Mouse (Mus musculus) lung, embryonic 14.5 days (tissue): ENCODE measurements around the gene Olfr1122. TPM values are rescaled to one million over a fixed set of nuclear protein-coding genes. Genes with fewer than 3 reads are reported as not detected.

ENCODE experiments used
- ATAC-seq: fragments of 200-750 bp; cut with Nextera tagmentation; 2 replicates; pipeline ENCODE4 v1.8.0; 2017; ENCODE audit warnings: mild to moderate bottlenecking, moderate TSS enrichment, moderate library complexity; ENCODE audit not compliant: insufficient read depth
- DNase-seq: peaks from one replicate; pipeline ENCODE4 v3.0.0-alpha.2; 2015
- H3K27ac ChIP-seq: fragments of 300-500 bp; sonication (generic); 2 replicates; pipeline ENCODE4 v1.5.1; 2014; ENCODE audit warnings: low read depth, mild to moderate bottlenecking, moderate library complexity
- H3K27me3 ChIP-seq: fragments of 300-500 bp; sonication (generic); 2 replicates; pipeline ENCODE4 v1.6.1; 2014; ENCODE audit warnings: low read length, control low read depth; ENCODE audit not compliant: insufficient read depth
- H3K36me3 ChIP-seq: fragments of 300-500 bp; sonication (generic); 2 replicates; pipeline ENCODE4 v1.6.1; 2014; ENCODE audit warnings: control low read depth; ENCODE audit not compliant: insufficient read depth
- H3K4me1 ChIP-seq: fragments of 300-500 bp; sonication (generic); 2 replicates; pipeline ENCODE4 v1.6.1; 2014; ENCODE audit warnings: antibody characterized with exemption, control low read depth; ENCODE audit not compliant: insufficient read depth
- H3K4me2 ChIP-seq: fragments of 300-500 bp; sonication (generic); 2 replicates; pipeline ENCODE4 v1.6.1; 2014; ENCODE audit warnings: mild to moderate bottlenecking
- H3K4me3 ChIP-seq: fragments of 300-500 bp; sonication (generic); 2 replicates; pipeline ENCODE4 v1.5.1; 2014; ENCODE audit warnings: low read depth, low read length
- H3K9ac ChIP-seq: fragments of 300-500 bp; sonication (generic); 2 replicates; pipeline ENCODE4 v1.6.1; 2014
- H3K9me3 ChIP-seq: fragments of 300-500 bp; sonication (generic); 2 replicates; pipeline ENCODE4 v1.6.1; 2016; ENCODE audit warnings: low read depth, low read length, control low read depth
- CTCF ChIP-seq: IDR thresholded peaks from 2 replicates; pipeline ENCODE4 v1.5.1; 2016; ENCODE audit warnings: antibody characterized with exemption, low read depth
- WGBS: fragments of 180-500 bp; shearing (Covaris S2); extraction: QIAGEN DNeasy Blood & Tissue Kit; methylation state at CpG from one replicate; pipeline ENCODE4 v1.1.7; 2014; 5-methylcytosine and 5-hydroxymethylcytosine counted together
- polyA plus RNA-seq: library from polyadenylated mRNA; unstranded; fragments of >200 nt; fragmentation: Nextera tagmentation; extraction: Ambion mirVana; gene quantifications from 2 replicates; pipeline ENCODE4 v1.2.1, GENCODE M21; 2014

Olfr1122 gene
- polyA plus RNA-seq, 1 experiment from 2014 or later = not detected

DNA sequence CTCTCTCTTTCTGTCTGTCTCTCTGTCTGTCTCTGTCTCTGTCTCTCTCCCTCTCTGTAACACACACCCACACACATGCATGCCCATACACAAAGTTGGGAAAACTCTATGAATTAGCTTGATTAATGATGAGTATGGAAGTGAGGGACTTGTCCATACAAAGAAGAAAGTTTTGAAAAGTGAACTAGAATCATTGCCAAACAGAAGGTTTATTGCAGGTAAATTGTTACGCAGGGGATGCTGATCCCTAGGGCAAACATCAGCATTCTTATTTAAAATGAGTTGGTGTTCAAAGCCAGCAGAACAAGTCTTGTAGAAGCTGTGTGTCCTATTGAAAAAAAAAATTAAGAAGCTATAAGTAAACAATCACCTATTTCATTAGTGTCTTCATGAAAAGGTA lies 30.7 kb downstream of the Olfr1122 start, which contains the start of gene Olfr1123:
Gene Olfr1123, plus strand, starts transcription at position 301 of the 400 bp plus-strand sequence.
- no peak within 1 kb of the TSS for H3K9ac ChIP-seq
- ATAC-seq (no peak), DNase-seq (no peak)
- no peak within 1 kb of the TSS for H3K4me2 ChIP-seq
- no peak for TF ChIP-seq CTCF
- H3K9me3 ChIP-seq = no peaks in the 10 kb centered on the region
- H3K36me3 ChIP-seq = no peaks in the 10 kb centered on the region
- H3K27ac ChIP-seq = no peak within 1 kb of the TSS
- no peaks in the 10 kb centered on the region for H3K4me1 ChIP-seq
- H3K4me3 ChIP-seq = no peak within 1 kb of the TSS
- 91% methylated on average over 1 of the region's 1 CpGs for WGBS
- no peaks in the 10 kb centered on the region for H3K27me3 ChIP-seq

DNA sequence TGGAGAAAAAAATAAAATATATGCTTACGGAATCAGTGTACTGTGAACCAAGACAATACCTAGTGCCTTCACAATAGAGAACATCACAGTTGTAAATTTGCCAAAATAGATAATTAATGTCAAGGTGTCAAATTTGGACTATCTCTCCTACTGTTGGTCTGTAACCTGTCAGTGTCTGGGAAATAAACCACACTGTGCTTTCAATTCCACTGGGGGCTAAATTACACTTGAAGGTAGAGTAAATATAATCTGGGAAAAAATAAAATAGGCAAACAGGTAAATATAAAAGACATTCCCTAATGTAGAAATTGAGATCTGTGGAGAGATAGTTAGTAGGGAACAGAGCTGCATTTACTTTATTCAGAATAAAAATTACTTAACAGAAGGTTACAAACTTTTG lies 44.3 kb downstream of the Olfr1122 start, which contains the start of gene Olfr1124:
Gene Olfr1124, plus strand, starts transcription at position 301 of the 400 bp plus-strand sequence.
- WGBS = 90% methylated on average over 1 of the region's 1 CpGs
- no peaks in the 10 kb centered on the region for H3K9me3 ChIP-seq
- H3K4me1 ChIP-seq = no peaks in the 10 kb centered on the region
- no peak within 1 kb of the TSS for H3K4me3 ChIP-seq
- no peaks in the 10 kb centered on the region for H3K36me3 ChIP-seq
- no peak within 1 kb of the TSS for H3K4me2 ChIP-seq
- H3K27me3 ChIP-seq = no peaks in the 10 kb centered on the region
- ATAC-seq (no peak), DNase-seq (no peak)
- H3K9ac ChIP-seq = no peak within 1 kb of the TSS
- TF ChIP-seq CTCF = no peak
- H3K27ac ChIP-seq = no peak within 1 kb of the TSS

DNA sequence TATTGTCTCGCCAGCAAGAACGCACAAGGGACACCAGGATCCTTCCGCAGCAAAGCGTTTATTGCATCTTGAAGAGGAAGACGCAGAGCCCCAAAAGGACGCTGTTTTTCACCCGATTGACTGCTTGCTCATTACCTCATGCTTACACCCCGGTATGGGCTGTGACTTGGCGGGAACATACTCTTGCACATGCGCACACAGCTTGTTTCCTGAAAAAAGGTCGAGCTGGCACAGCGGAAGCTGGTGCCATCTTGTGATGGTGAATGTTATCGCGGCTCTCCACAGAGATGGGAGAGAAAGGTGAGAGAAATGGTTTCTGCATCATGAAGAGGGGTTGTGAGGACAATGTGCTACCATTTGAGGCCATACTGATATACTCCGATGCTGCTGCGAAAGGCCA lies 52.1 kb downstream of the Olfr1122 start:
- Histone ChIP-seq H3K9me3 (no peaks in the 10 kb centered on the region), H3K36me3 (no peaks in the 10 kb centered on the region), H3K9ac (no peak overlapping the region), H3K4me2 (no peak overlapping the region), H3K4me1 (no peaks in the 10 kb centered on the region), H3K27ac (no peak overlapping the region), H3K27me3 (no peaks in the 10 kb centered on the region), H3K4me3 (no peak overlapping the region)
- TF ChIP-seq CTCF = no peak
- WGBS = 88% methylated on average over 16 of the region's 16 CpGs
- DNase-seq (no peak), ATAC-seq (no peak)

Other genes with a start within 250 kb of the Olfr1122 start
- gene Olfr1110, start 245.5 kb upstream of the Olfr1122 start, polyA plus RNA-seq = not detected in 2 replicates
- gene Olfr1111, start 233.2 kb upstream of the Olfr1122 start, polyA plus RNA-seq = not detected in 2 replicates
- not detected in 2 replicates for gene Olfr1112, start 198.1 kb upstream of the Olfr1122 start, polyA plus RNA-seq
- gene Olfr1113, start 176.9 kb upstream of the Olfr1122 start, polyA plus RNA-seq = not detected in 2 replicates
- not detected in 2 replicates for gene Olfr1115, start 137.8 kb upstream of the Olfr1122 start, polyA plus RNA-seq
- not detected in 2 replicates for gene Olfr1116, start 118.3 kb upstream of the Olfr1122 start, polyA plus RNA-seq
- gene Olfr1118, start 78.3 kb upstream of the Olfr1122 start, polyA plus RNA-seq = not detected in 2 replicates
- gene Olfr1120, start 31.0 kb upstream of the Olfr1122 start, polyA plus RNA-seq = not detected in 2 replicates
- gene Olfr1121, start 16.0 kb upstream of the Olfr1122 start, polyA plus RNA-seq = not detected in 2 replicates
- not detected in 2 replicates for gene Olfr1123, start 30.8 kb downstream of the Olfr1122 start, polyA plus RNA-seq
- gene Olfr1124, start 44.4 kb downstream of the Olfr1122 start, polyA plus RNA-seq = not detected in 2 replicates
- not detected in 2 replicates for gene Olfr1126, start 68.1 kb downstream of the Olfr1122 start, polyA plus RNA-seq
- gene Pramel7, start 111.2 kb downstream of the Olfr1122 start, polyA plus RNA-seq = not detected in 2 replicates
- gene Pramel6, start 120.7 kb downstream of the Olfr1122 start, polyA plus RNA-seq = not detected in 2 replicates
- gene Olfr153, start 145.9 kb downstream of the Olfr1122 start, polyA plus RNA-seq = not detected in 2 replicates
- gene Olfr1128, start 159.7 kb downstream of the Olfr1122 start, polyA plus RNA-seq = not detected in 2 replicates
- not detected in 2 replicates for gene Olfr1129, start 188.1 kb downstream of the Olfr1122 start, polyA plus RNA-seq
- gene Olfr1130, start 220.4 kb downstream of the Olfr1122 start, polyA plus RNA-seq = not detected in 2 replicates
- gene Olfr1131, start 241.3 kb downstream of the Olfr1122 start, polyA plus RNA-seq = not detected in 2 replicates